Mouse (Mus musculus) liver, embryonic 11.5 days (tissue): ENCODE measurements around the gene P4ha3. TPM values are rescaled to one million over a fixed set of nuclear protein-coding genes. Genes with fewer than 3 reads are reported as not detected.
"Not testable (repeated sequence)": the region's sequence is repeated elsewhere in the genome, so short reads cannot be mapped to it uniquely, and the experiment has no call there.

Experiments
- ATAC-seq: fragments of 200-750 bp; cut with Nextera tagmentation; replicated peaks from 2 replicates; pipeline ENCODE4 v1.8.0; 2017; ENCODE audit warnings: moderate number of reproducible peaks, mild to moderate bottlenecking, moderate TSS enrichment, moderate library complexity; ENCODE audit not compliant: low FRiP score
- DNase-seq: peaks from one replicate; pipeline ENCODE4 v3.0.0-alpha.2; 2017; ENCODE audit warnings: low spot score
- H3K27ac ChIP-seq: fragments of 300-500 bp; sonication (generic); 2 replicates; pipeline ENCODE4 v1.5.1; 2014; ENCODE audit warnings: mild to moderate bottlenecking, low read depth, low read length, control low read depth
- H3K27me3 ChIP-seq: fragments of 300-500 bp; sonication (generic); replicated peaks from 2 replicates; pipeline ENCODE4 v1.6.1; 2014; ENCODE audit warnings: low read length, mixed read lengths; ENCODE audit not compliant: control insufficient read depth, insufficient read depth
- H3K36me3 ChIP-seq: fragments of 300-500 bp; sonication (generic); 2 replicates; pipeline ENCODE4 v1.6.1; 2014; ENCODE audit warnings: mild to moderate bottlenecking, low read length, moderate library complexity, mixed read lengths; ENCODE audit not compliant: control insufficient read depth, insufficient read depth
- H3K4me1 ChIP-seq: fragments of 300-500 bp; sonication (generic); replicated peaks from 2 replicates; pipeline ENCODE4 v1.6.1; 2014; ENCODE audit warnings: low read length, mixed read lengths; ENCODE audit not compliant: control insufficient read depth, insufficient read depth
- H3K4me2 ChIP-seq: fragments of 300-500 bp; sonication (generic); 2 replicates; pipeline ENCODE4 v1.6.1; 2014; ENCODE audit warnings: mild to moderate bottlenecking, control low read depth, moderate library complexity
- H3K4me3 ChIP-seq: fragments of 300-500 bp; sonication (generic); 2 replicates; pipeline ENCODE4 v1.5.1; 2014; ENCODE audit warnings: low read depth, low read length, control low read depth
- H3K9ac ChIP-seq: fragments of 300-500 bp; sonication (generic); 2 replicates; pipeline ENCODE4 v1.6.1; 2014; ENCODE audit warnings: low read depth, low read length, control low read depth
- H3K9me3 ChIP-seq: fragments of 300-500 bp; sonication (generic); 2 replicates; pipeline ENCODE4 v1.6.1; 2016; ENCODE audit warnings: low read length, inconsistent platforms, mixed read lengths; ENCODE audit not compliant: control insufficient read depth
- WGBS: fragments of 180-500 bp; shearing (Covaris S2); extraction: QIAGEN DNeasy Blood & Tissue Kit; methylation state at CpG from one replicate; pipeline ENCODE4 v1.1.7; 2014; 5-methylcytosine and 5-hydroxymethylcytosine counted together
- polyA plus RNA-seq: library from polyadenylated mRNA; unstranded; fragments of >200 nt; fragmentation: Nextera tagmentation; extraction: Ambion mirVana; gene quantifications from 2 replicates; pipeline ENCODE4 v1.2.1, GENCODE M21; 2014

Gene P4ha3
- polyA plus RNA-seq: 5.9 and 7.1 TPM in 2 replicates

DNA sequence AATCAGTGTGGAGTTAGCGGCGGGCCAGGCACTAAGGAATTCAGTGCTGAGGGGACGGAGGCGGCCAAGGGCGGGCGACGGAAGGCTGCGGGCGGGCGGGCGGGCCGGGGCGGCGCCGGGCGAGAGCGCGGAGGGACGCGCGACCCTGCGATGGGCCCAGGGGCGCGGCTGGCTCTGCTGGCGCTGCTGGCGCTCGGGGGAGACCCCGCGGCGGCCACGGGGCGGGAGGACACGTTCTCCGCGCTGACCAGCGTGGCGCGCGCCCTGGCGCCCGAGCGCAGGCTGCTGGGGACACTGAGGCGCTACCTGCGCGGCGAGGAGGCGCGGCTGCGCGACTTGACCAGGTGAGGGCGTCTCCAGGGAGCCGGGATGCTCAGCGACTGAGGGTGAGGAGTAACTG lies at the start of gene P4ha3:
P4ha3 (plus strand) TSS at position 138 of the 400 bp plus-strand sequence.
- ATAC-seq (no peak), DNase-seq (no peak)
- Histone ChIP-seq H3K4me2 (peak within 1 kb of the TSS; percentile 59), H3K36me3 (no peaks in the 10 kb centered on the region), H3K4me1 (peaks cover 11% of the 10 kb centered on the region; the same call in 1 of the 2 replicates), H3K27me3 (peaks cover 57% of the 10 kb centered on the region), H3K4me3 (peak within 1 kb of the TSS; percentile 55), H3K9ac (peak within 1 kb of the TSS; percentile 51), H3K9me3 (no peaks in the 10 kb centered on the region), H3K27ac (no peak within 1 kb of the TSS)
- WGBS: under 1% methylated on average over 53 of the region's 53 CpGs

DNA sequence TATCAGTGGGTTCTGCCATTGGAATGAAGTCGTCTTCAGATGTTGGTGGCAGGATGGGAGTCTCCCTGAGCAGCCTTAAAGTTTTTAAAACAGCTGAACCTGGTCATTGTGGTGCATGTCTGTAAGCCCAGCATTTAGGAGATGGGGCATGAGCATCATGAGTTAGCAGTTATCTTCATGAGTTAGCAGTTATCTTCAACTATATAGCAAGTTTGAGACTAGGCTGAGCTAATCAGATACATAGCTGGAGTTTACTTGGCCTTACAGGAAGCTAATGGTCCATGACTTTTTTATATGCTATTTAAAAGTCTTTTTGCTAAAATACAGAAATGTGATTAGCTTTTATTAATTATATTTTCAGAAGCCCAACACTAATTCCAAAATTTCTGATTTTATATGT lies 47.0 kb upstream of the P4ha3 start:
- DNase-seq (no peak), ATAC-seq (no peak)
- Histone ChIP-seq H3K4me1 (peaks cover 6% of the 10 kb centered on the region), H3K4me2 (no peak overlapping the region), H3K27me3 (no peaks in the 10 kb centered on the region), H3K36me3 (no peaks in the 10 kb centered on the region), H3K9ac (no peak overlapping the region), H3K9me3 (no peaks in the 10 kb centered on the region), H3K4me3 (no peak overlapping the region), H3K27ac (no peak overlapping the region)
- WGBS: 76% methylated on average over 1 of the region's 1 CpGs

DNA sequence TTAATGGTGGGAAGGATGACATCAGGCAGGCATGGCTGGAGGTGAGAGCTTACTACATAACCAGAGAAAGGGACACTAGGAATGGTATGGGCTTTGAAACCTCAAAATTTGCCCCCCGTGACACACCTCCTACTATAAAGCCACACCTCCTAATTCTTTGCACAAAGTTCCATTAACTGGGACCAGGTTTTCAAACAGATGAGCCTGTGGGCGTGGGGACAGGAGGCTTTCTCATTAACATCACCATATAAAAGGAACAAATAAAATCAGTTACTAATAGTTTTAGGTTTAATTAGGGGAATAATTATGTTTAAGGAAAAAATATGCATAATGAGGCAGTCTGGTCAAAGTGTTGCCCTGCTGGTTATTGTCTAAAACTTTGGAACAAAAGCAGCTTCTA lies 44.7 kb upstream of the P4ha3 start:
- Histone ChIP-seq H3K4me2 (no peak overlapping the region), H3K27ac (no peak overlapping the region), H3K9ac (no peak overlapping the region), H3K4me1 (no peaks in the 10 kb centered on the region), H3K27me3 (no peaks in the 10 kb centered on the region), H3K36me3 (no peaks in the 10 kb centered on the region), H3K4me3 (no peak overlapping the region), H3K9me3 (no peaks in the 10 kb centered on the region)
- no peak for ATAC-seq
- DNase-seq: no peak
- WGBS: 87% methylated on average over 2 of the region's 2 CpGs

DNA sequence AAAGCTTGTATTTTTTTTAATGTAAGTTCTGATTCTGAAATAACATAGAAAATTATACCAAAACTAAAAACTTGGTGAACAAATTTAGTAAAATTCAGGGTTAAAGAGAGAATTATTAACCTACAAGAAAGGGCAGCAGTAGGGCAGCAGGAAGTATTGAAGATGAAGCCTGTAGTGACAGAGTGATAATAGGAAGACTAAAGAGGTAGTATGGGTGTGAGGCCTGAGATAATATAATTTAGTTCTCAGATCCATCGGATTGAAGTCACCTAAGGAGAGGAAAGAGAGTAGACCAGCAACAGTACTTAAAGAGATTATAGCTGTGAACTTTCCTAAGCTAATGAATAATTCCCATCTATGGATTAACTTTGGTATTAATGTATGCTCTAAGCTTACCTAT lies 42.3 kb upstream of the P4ha3 start:
- H3K9ac ChIP-seq: no peak overlapping the region
- WGBS: 69% methylated on average over 1 of the region's 1 CpGs
- no peaks in the 10 kb centered on the region for H3K9me3 ChIP-seq
- no peaks in the 10 kb centered on the region for H3K36me3 ChIP-seq
- no peak overlapping the region for H3K4me2 ChIP-seq
- no peak for ATAC-seq
- no peaks in the 10 kb centered on the region for H3K4me1 ChIP-seq
- no peak for DNase-seq
- no peaks in the 10 kb centered on the region for H3K27me3 ChIP-seq
- no peak overlapping the region for H3K4me3 ChIP-seq
- H3K27ac ChIP-seq: no peak overlapping the region

DNA sequence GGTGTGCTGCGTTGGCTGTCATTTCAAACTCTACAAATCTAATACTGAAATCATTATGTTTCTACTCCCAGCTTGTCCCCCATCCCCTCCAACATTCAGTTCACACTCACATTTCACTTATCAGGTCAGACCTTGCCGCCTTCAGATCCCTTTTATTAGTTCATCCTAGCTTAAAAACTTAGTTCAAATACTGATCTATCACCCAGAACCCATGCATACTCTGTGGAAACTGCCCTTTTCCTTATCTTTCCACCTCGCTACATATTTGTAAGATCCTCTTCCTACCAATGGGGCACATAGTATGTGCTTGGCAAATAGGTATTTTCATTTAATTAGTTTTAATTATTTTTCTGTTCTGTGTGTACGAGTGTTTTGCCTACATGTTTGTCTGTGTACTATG lies 41.1 kb upstream of the P4ha3 start:
- WGBS: 77% methylated on average over 4 of the region's 4 CpGs
- Histone ChIP-seq H3K27ac (no peak overlapping the region), H3K9me3 (no peaks in the 10 kb centered on the region), H3K27me3 (no peaks in the 10 kb centered on the region), H3K4me2 (no peak overlapping the region), H3K9ac (no peak overlapping the region), H3K4me3 (no peak overlapping the region), H3K36me3 (no peaks in the 10 kb centered on the region), H3K4me1 (no peaks in the 10 kb centered on the region)
- DNase-seq (no peak), ATAC-seq (no peak)

DNA sequence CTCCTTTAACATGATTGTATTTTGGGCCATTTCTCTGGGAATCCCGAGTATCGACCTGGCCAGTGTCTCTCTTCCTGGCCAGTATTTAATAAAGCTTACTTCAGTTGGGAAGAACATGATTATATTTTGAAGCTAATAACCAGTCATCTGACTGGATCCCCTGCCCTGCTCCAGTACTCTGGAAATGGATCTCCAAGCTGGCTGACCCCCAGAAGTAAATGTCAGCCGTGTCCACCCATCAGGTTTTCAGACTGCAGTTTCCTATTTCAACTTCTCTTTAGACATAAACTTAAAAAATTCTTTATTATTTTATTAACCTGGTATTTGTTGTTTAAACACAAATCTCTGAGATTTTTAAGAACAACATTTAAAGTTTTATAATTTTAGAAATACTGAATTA lies 40.1 kb upstream of the P4ha3 start:
- ATAC-seq: no peak
- DNase-seq: no peak
- no peaks in the 10 kb centered on the region for H3K4me1 ChIP-seq
- WGBS: 90% methylated on average over 3 of the region's 3 CpGs
- H3K27ac ChIP-seq: no peak overlapping the region
- no peak overlapping the region for H3K4me3 ChIP-seq
- no peaks in the 10 kb centered on the region for H3K9me3 ChIP-seq
- H3K27me3 ChIP-seq: no peaks in the 10 kb centered on the region
- no peaks in the 10 kb centered on the region for H3K36me3 ChIP-seq
- H3K9ac ChIP-seq: no peak overlapping the region
- H3K4me2 ChIP-seq: no peak overlapping the region

DNA sequence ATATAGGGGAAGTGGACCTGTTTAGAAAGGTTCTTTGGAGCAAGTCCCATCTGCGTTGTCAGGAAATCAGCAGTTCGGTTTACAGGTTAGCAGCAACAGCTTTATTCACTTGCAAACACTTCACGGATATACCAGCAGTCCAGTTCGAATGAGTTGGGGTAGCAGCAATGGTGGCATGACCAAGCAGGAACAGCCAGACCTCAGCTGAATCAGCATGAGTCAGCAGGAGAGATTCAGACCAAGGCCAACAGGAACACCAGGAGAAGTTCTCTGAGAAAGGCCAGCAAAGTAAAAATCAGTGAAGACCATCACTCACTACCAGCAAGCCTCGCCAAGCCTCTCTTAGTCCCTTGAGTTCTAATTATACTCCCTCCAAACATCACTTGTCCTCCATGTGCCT lies 34.7 kb upstream of the P4ha3 start:
- H3K4me3 ChIP-seq: no peak overlapping the region
- peaks cover 5% of the 10 kb centered on the region; the same call in 1 of the 2 replicates for H3K36me3 ChIP-seq
- no peak overlapping the region for H3K27ac ChIP-seq
- H3K27me3 ChIP-seq: no peaks in the 10 kb centered on the region
- H3K4me1 ChIP-seq: no peaks in the 10 kb centered on the region
- 92% methylated on average over 5 of the region's 5 CpGs for WGBS
- DNase-seq (no peak), ATAC-seq (no peak)
- H3K9me3 ChIP-seq: no peaks in the 10 kb centered on the region
- no peak overlapping the region for H3K9ac ChIP-seq
- H3K4me2 ChIP-seq: no peak overlapping the region

DNA sequence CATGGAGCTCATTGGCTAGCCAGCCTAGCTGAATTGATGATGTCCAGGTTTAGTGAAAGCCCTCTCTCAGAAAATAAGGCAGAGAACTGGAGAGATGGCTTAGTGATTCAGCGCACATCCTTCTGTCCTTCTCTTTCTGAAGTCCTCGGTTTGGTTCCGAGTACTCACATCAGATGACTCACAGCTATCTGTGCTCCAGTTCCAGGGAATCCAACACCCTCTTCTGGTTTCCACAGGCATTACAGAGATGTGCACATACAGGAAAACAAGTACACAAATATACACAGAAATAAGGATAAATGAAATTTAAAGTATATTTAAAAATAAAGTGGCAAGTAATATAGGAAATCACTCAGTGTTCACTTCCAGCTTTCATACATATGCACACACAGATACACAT lies 23.0 kb upstream of the P4ha3 start:
- Histone ChIP-seq H3K4me1 (no peaks in the 10 kb centered on the region), H3K27ac (no peak overlapping the region), H3K9me3 (no peaks in the 10 kb centered on the region), H3K4me2 (no peak overlapping the region), H3K36me3 (no peaks in the 10 kb centered on the region), H3K27me3 (no peaks in the 10 kb centered on the region), H3K9ac (no peak overlapping the region), H3K4me3 (no peak overlapping the region)
- 82% methylated on average over 3 of the region's 3 CpGs for WGBS
- ATAC-seq (no peak), DNase-seq (no peak)

DNA sequence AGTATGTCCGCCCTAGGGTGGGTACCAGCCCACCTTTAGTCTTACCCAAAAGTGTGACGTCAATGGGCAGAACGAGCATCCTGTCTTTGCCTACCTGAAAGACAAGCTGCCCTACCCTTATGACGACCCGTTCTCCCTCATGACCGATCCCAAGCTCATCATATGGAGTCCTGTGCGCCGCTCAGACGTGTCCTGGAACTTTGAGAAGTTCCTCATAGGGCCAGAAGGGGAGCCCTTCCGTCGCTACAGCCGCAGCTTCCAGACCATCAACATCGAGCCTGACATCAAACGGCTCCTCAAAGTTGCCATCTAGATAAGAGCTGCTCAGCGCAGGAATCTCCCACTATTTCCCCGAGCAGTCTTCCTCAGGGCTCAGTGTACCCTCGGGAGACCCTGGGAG lies 20.4 kb upstream of the P4ha3 start:
- H3K27ac ChIP-seq, DNase-seq, H3K27me3 ChIP-seq, H3K4me1 ChIP-seq, H3K9me3 ChIP-seq, H3K36me3 ChIP-seq, H3K4me2 ChIP-seq, ATAC-seq, H3K4me3 ChIP-seq, H3K9ac ChIP-seq: not testable (repeated sequence)
- WGBS: 48% methylated on average over 17 of the region's 17 CpGs
